Mouse (Mus musculus) hindbrain, postnatal 0 days (tissue): ENCODE results near the gene Glyr1. TPM values are rescaled to one million over a fixed set of nuclear protein-coding genes. Genes with fewer than 3 reads are reported as not detected.

Source experiments
- ATAC-seq: fragments of 200-750 bp; cut with Nextera tagmentation; 2 replicates; pipeline ENCODE4 v1.8.0; 2017; ENCODE audit warnings: mild to moderate bottlenecking, moderate TSS enrichment, moderate library complexity
- DNase-seq: peaks from one replicate; pipeline ENCODE4 v3.0.0-alpha.2; 2015; ENCODE audit warnings: low spot score
- H3K27ac ChIP-seq: fragments of 300-500 bp; sonication (generic); 2 replicates; pipeline ENCODE4 v1.5.1; 2014; ENCODE audit warnings: mild to moderate bottlenecking
- H3K27me3 ChIP-seq: fragments of 300-500 bp; sonication (generic); 2 replicates; pipeline ENCODE4 v1.6.1; 2014; ENCODE audit warnings: low read length, mixed read lengths; ENCODE audit not compliant: insufficient read depth
- H3K36me3 ChIP-seq: fragments of 300-500 bp; sonication (generic); 2 replicates; pipeline ENCODE4 v1.6.1; 2014; ENCODE audit warnings: low read length, mixed read lengths; ENCODE audit not compliant: insufficient read depth
- H3K4me1 ChIP-seq: fragments of 300-500 bp; sonication (generic); 2 replicates; pipeline ENCODE4 v1.6.1; 2014; ENCODE audit warnings: antibody characterized with exemption, low read length, mixed read lengths; ENCODE audit not compliant: insufficient read depth
- H3K4me2 ChIP-seq: fragments of 300-500 bp; sonication (generic); 2 replicates; pipeline ENCODE4 v1.6.1; 2014; ENCODE audit warnings: low read depth, mild to moderate bottlenecking, low read length, moderate library complexity, mixed read lengths
- H3K4me3 ChIP-seq: fragments of 300-500 bp; sonication (generic); 2 replicates; pipeline ENCODE4 v1.5.1; 2014; ENCODE audit warnings: low read length
- H3K9ac ChIP-seq: fragments of 300-500 bp; sonication (generic); replicated peaks from 2 replicates; pipeline ENCODE4 v1.6.1; 2014; ENCODE audit warnings: mild to moderate bottlenecking, low read length, moderate library complexity, mixed read lengths
- H3K9me3 ChIP-seq: fragments of 300-500 bp; sonication (generic); 2 replicates; pipeline ENCODE4 v1.6.1; 2016; ENCODE audit warnings: low read length, mixed read lengths
- CTCF ChIP-seq: IDR thresholded peaks from 2 replicates; pipeline ENCODE4 v1.5.1; 2016; ENCODE audit warnings: antibody characterized with exemption, control low read depth, low read depth
- WGBS: fragments of 180-500 bp; shearing (Covaris S2); extraction: QIAGEN DNeasy Blood & Tissue Kit; methylation state at CpG from one replicate; pipeline ENCODE4 v1.1.7; 2014; 5-methylcytosine and 5-hydroxymethylcytosine counted together
- polyA plus RNA-seq: library from polyadenylated mRNA; unstranded; fragments of >200 nt; fragmentation: Nextera tagmentation; extraction: Ambion mirVana; gene quantifications from 2 replicates; pipeline ENCODE4 v1.2.1, GENCODE M21; 2015
- total RNA-seq: library from RNA; depleted of rRNA; stranded (reverse); fragments of >200 nt; gene quantifications from 2 replicates; pipeline ENCODE4 v1.2.3, GENCODE M21; 2014

Gene Glyr1
- total and polyA plus RNA-seq, 2 experiments from 2014 or later: 139 to 161 TPM

- no peaks in the 10 kb centered on the region for H3K27me3 ChIP-seq
- 56% methylated on average over 13 of the region's 13 CpGs for WGBS
- no peaks in the 10 kb centered on the region for H3K9me3 ChIP-seq
- peak overlapping the region; percentile 71 for H3K4me3 ChIP-seq
- peaks cover 25% of the 10 kb centered on the region; the same call in 1 of the 2 replicates for H3K36me3 ChIP-seq
- DNase-seq (no peak), ATAC-seq (no peak)
- no peak for TF ChIP-seq CTCF
- peak overlapping the region; percentile 70 for H3K9ac ChIP-seq
- peak overlapping the region; percentile 71 for H3K4me2 ChIP-seq
- H3K4me1 ChIP-seq: no peaks in the 10 kb centered on the region
- peak overlapping the region; percentile 84; the same call in 1 of the 2 replicates for H3K27ac ChIP-seq
Observed at GRCm38 (mm10) chr16:5012036-5013005, 37.3 kb downstream of the Glyr1 start.

- H3K9ac ChIP-seq: no peak overlapping the region
- DNase-seq (no peak), ATAC-seq (no peak)
- H3K36me3 ChIP-seq: peaks cover 15% of the 10 kb centered on the region; the same call in 1 of the 2 replicates
- H3K4me3 ChIP-seq: no peak overlapping the region
- no peaks in the 10 kb centered on the region for H3K4me1 ChIP-seq
- no peak for TF ChIP-seq CTCF
- H3K27me3 ChIP-seq: no peaks in the 10 kb centered on the region
- no peaks in the 10 kb centered on the region for H3K9me3 ChIP-seq
- no peak overlapping the region for H3K27ac ChIP-seq
- no peak overlapping the region for H3K4me2 ChIP-seq
- WGBS: 90% methylated on average over 7 of the region's 7 CpGs
Observed at GRCm38 (mm10) chr16:5011285-5011684, 38.4 kb downstream of the Glyr1 start.

GRCm38 (mm10) chr16:5010371-5010935 lies 39.2 kb downstream of the Glyr1 start:
- H3K4me2 ChIP-seq: no peak overlapping the region
- DNase-seq (peak; percentile 12), ATAC-seq (no peak)
- no peaks in the 10 kb centered on the region for H3K27me3 ChIP-seq
- TF ChIP-seq CTCF: no peak
- no peak overlapping the region for H3K4me3 ChIP-seq
- no peak overlapping the region for H3K27ac ChIP-seq
- H3K4me1 ChIP-seq: no peaks in the 10 kb centered on the region
- peaks cover 7% of the 10 kb centered on the region; the same call in 1 of the 2 replicates for H3K36me3 ChIP-seq
- H3K9me3 ChIP-seq: no peaks in the 10 kb centered on the region
- H3K9ac ChIP-seq: no peak overlapping the region
- 83% methylated on average over 10 of the region's 10 CpGs for WGBS

GRCm38 (mm10) chr16:5008076-5008475 lies 41.6 kb downstream of the Glyr1 start:
- Histone ChIP-seq H3K36me3 (no peaks in the 10 kb centered on the region), H3K27ac (no peak overlapping the region), H3K4me2 (no peak overlapping the region), H3K9me3 (no peaks in the 10 kb centered on the region), H3K4me1 (no peaks in the 10 kb centered on the region), H3K9ac (no peak overlapping the region), H3K27me3 (no peaks in the 10 kb centered on the region), H3K4me3 (no peak overlapping the region)
- no peak for TF ChIP-seq CTCF
- WGBS: 82% methylated on average over 12 of the region's 12 CpGs
- ATAC-seq: no peak
- no peak for DNase-seq

- ATAC-seq: 0 out of 2 replicates have a peak, but pooled peaks have one; percentile 4
- Histone ChIP-seq H3K4me2 (no peak overlapping the region), H3K4me3 (no peak overlapping the region), H3K27ac (no peak overlapping the region), H3K9me3 (no peaks in the 10 kb centered on the region), H3K36me3 (no peaks in the 10 kb centered on the region), H3K9ac (no peak overlapping the region), H3K4me1 (no peaks in the 10 kb centered on the region), H3K27me3 (no peaks in the 10 kb centered on the region)
- TF ChIP-seq CTCF: no peak
- WGBS: 51% methylated on average over 6 of the region's 6 CpGs
- DNase-seq: no peak
Observed at GRCm38 (mm10) chr16:5007492-5007891, 42.2 kb downstream of the Glyr1 start.

- WGBS: 48% methylated on average over 5 of the region's 5 CpGs
- Histone ChIP-seq H3K4me2 (no peak within 1 kb of the TSS), H3K27me3 (no peaks in the 10 kb centered on the region), H3K27ac (no peak within 1 kb of the TSS), H3K9ac (no peak within 1 kb of the TSS), H3K4me1 (no peaks in the 10 kb centered on the region), H3K4me3 (no peak within 1 kb of the TSS), H3K36me3 (no peaks in the 10 kb centered on the region), H3K9me3 (no peaks in the 10 kb centered on the region)
- TF ChIP-seq CTCF: no peak
- DNase-seq (no peak), ATAC-seq (peak; percentile 21; the same call in 1 of the 2 replicates)
Observed at GRCm38 (mm10) chr16:5007067-5007466, 42.6 kb downstream of the Glyr1 start, which contains the start of gene Smim22. TSS of gene Smim22 (plus strand) at chr16:5007288.
